Mouse (Mus musculus) intestine, embryonic 15.5 days (tissue): ENCODE results near the gene Ube4a. TPM values are rescaled to one million over a fixed set of nuclear protein-coding genes. Genes with fewer than 3 reads are reported as not detected.
A peak's percentile ranks its signal among the peaks of the same experiment; 100 is the strongest.

Experiments
- ATAC-seq: fragments of 200-750 bp; cut with Nextera tagmentation; 2 replicates; pipeline ENCODE4 v1.8.0; 2017; ENCODE audit warnings: moderate TSS enrichment, moderate library complexity
- H3K27ac ChIP-seq: fragments of 300-500 bp; sonication (generic); 2 replicates; pipeline ENCODE4 v1.5.1; 2015; ENCODE audit warnings: mild to moderate bottlenecking, inconsistent platforms
- H3K27me3 ChIP-seq: fragments of 300-500 bp; sonication (generic); replicated peaks from 2 replicates; pipeline ENCODE4 v1.6.1; 2015; ENCODE audit warnings: inconsistent platforms
- H3K36me3 ChIP-seq: fragments of 300-500 bp; sonication (generic); 2 replicates; pipeline ENCODE4 v1.6.1; 2015; ENCODE audit warnings: inconsistent platforms
- H3K4me1 ChIP-seq: fragments of 300-500 bp; sonication (generic); replicated peaks from 2 replicates; pipeline ENCODE4 v1.6.1; 2015; ENCODE audit warnings: inconsistent platforms
- H3K4me2 ChIP-seq: fragments of 300-500 bp; sonication (generic); replicated peaks from 2 replicates; pipeline ENCODE4 v1.6.1; 2015; ENCODE audit warnings: mild to moderate bottlenecking, inconsistent platforms
- H3K4me3 ChIP-seq: fragments of 300-500 bp; sonication (generic); replicated peaks from 2 replicates; pipeline ENCODE4 v1.5.1; 2015; ENCODE audit warnings: inconsistent platforms
- H3K9ac ChIP-seq: fragments of 300-500 bp; sonication (generic); 2 replicates; pipeline ENCODE4 v1.6.1; 2015; ENCODE audit warnings: inconsistent platforms
- H3K9me3 ChIP-seq: fragments of 300-500 bp; sonication (generic); 2 replicates; pipeline ENCODE4 v1.6.1; 2016; ENCODE audit warnings: inconsistent platforms
- WGBS: fragments of 180-500 bp; shearing (Covaris S2); methylation state at CpG from one replicate; pipeline ENCODE4 v1.1.7; 2015; 5-methylcytosine and 5-hydroxymethylcytosine counted together
- polyA plus RNA-seq: library from polyadenylated mRNA; unstranded; fragments of >200 nt; fragmentation: Nextera tagmentation; extraction: Ambion mirVana; gene quantifications from 2 replicates; pipeline ENCODE4 v1.2.1, GENCODE M21; 2015

The Ube4a gene
- polyA plus RNA-seq, 1 experiment from 2014 or later: 24.6 TPM

DNA sequence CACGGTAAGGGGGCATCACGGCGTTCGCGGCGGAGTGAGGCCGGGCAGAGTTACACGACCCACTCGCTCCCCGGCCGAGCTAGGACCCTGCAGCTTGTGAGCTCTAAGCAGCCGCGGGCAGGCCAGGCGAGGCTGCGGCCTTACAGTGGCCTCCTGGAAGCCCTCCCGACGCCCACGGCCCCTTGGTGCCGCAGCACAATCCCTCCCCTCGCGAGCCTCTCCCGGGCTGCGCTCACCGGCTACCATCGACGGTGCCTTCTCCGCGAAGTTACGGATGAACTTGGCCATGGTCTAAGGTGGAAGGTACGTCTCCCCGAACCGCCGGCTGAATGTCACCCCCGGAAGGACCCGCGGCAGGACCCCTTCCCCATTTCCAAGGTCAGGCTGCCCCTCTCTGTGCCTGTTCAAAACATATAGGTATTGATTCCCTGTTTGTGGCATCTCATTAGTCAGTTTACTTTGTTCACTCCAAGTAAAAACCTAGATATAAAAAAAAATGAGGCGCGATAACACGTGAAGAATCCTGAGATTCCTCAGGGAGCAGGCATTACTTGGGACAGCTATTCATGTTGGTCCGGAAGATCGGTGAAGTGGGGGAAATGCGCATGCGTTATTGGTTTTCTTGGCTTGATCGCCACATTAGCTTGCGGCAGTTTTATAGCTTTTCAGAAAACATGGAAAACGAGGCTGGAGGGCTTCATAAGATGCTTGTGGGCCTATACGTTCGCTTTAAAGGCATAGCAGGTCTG is 44.9 kb downstream of the Ube4a start, which contains the start of gene Atp5l:
Atp5l (minus strand) TSS at position 369 of the 749 bp plus-strand sequence.
- H3K4me1 ChIP-seq: 0 out of 2 replicates have a peak, but pooled peaks cover 7% of the 10 kb centered on the region
- H3K9me3 ChIP-seq: no peaks in the 10 kb centered on the region
- ATAC-seq: peak; percentile 91
- peak within 1 kb of the TSS; percentile 94 for H3K27ac ChIP-seq
- H3K36me3 ChIP-seq: no peaks in the 10 kb centered on the region
- no peaks in the 10 kb centered on the region for H3K27me3 ChIP-seq
- WGBS: under 1% methylated on average over 48 of the region's 48 CpGs
- H3K4me3 ChIP-seq: peak within 1 kb of the TSS; percentile 93
- peak within 1 kb of the TSS; percentile 72 for H3K4me2 ChIP-seq
- peak within 1 kb of the TSS; percentile 95 for H3K9ac ChIP-seq

DNA sequence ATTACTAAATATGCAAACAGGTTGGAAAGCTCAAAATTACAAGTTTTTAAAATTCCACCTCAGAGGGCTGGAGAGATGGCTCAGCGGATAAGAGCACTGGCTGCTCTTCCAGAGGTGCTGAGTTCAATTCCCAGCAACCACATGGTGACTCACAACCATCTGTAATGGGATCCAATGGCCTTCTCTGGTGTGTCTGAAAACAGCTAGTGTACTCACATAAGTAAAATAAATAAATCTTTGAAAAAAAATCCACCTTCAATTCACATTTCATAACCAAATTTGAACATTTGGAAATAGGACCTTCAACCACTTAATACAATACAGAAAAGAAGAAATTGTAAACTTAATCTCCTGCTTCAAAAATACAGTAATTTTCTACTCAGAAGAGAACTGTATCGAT is 45.8 kb downstream of the Ube4a start:
- Histone ChIP-seq H3K27ac (no peak overlapping the region), H3K4me2 (peak overlapping the region; percentile 72), H3K4me3 (peak overlapping the region; percentile 93), H3K27me3 (no peaks in the 10 kb centered on the region), H3K4me1 (0 out of 2 replicates have a peak, but pooled peaks cover 12% of the 10 kb centered on the region), H3K36me3 (no peaks in the 10 kb centered on the region), H3K9me3 (no peaks in the 10 kb centered on the region), H3K9ac (peak overlapping the region; percentile 95)
- no peak for ATAC-seq
- WGBS: 35% methylated on average over 2 of the region's 2 CpGs

DNA sequence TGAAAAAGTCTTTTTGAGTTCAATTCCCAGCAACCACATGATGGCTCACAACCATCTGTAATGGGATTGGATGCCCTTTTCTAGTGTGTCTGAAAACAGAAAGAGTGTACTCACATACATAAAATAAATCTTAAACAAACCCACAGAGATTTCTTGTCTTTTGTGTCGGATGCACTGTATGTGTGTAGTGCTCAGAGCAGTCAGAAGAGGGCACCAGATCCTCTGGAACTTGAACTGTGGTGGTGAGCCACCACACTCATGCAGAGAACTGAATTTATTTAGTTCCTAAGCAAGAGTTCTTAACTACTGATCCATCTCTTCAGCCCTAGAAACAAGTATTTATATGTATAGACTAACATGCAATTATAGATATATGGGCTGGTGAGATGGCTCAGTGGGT is 49.2 kb downstream of the Ube4a start:
- ATAC-seq: no peak
- Histone ChIP-seq H3K4me2 (no peak overlapping the region), H3K9me3 (no peaks in the 10 kb centered on the region)

DNA sequence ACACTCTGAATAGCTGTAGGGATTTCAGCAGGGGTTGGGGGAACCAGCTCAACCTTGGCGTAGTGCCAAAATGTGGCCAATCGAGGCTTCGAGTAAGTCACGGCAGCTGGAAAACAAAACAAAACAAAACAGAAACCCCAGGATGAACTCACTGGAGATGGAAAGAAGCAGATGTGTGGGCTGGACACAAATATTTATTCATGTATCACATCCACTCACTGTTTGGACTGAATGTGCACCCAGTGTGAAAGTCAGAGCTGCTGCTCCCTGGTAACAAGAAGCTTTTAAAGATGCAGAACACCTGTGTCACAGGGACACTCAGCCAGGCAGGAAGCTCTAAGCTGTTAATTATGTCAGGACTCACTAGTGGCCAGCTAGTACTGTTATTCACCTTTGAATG is 50.7 kb downstream of the Ube4a start:
- no peaks in the 10 kb centered on the region for H3K9me3 ChIP-seq
- no peak overlapping the region for H3K9ac ChIP-seq
- no peak overlapping the region for H3K27ac ChIP-seq
- no peak for ATAC-seq
- WGBS: 36% methylated on average over 4 of the region's 4 CpGs
- no peaks in the 10 kb centered on the region for H3K27me3 ChIP-seq
- no peak overlapping the region for H3K4me3 ChIP-seq
- H3K4me1 ChIP-seq: 0 out of 2 replicates have a peak, but pooled peaks cover 12% of the 10 kb centered on the region
- H3K36me3 ChIP-seq: peaks cover 8% of the 10 kb centered on the region; the same call in 1 of the 2 replicates
- no peak overlapping the region for H3K4me2 ChIP-seq

More for the DNA sequence above, 49.2 kb downstream of the Ube4a start:
- Histone ChIP-seq H3K4me1 (0 out of 2 replicates have a peak, but pooled peaks cover 12% of the 10 kb centered on the region), H3K27me3 (no peaks in the 10 kb centered on the region), H3K27ac (no peak overlapping the region), H3K4me3 (no peak overlapping the region), H3K9ac (no peak overlapping the region), H3K36me3 (0 out of 2 replicates have a peak, but pooled peaks cover 6% of the 10 kb centered on the region)
- 40% methylated on average over 1 of the region's 1 CpGs for WGBS

DNA sequence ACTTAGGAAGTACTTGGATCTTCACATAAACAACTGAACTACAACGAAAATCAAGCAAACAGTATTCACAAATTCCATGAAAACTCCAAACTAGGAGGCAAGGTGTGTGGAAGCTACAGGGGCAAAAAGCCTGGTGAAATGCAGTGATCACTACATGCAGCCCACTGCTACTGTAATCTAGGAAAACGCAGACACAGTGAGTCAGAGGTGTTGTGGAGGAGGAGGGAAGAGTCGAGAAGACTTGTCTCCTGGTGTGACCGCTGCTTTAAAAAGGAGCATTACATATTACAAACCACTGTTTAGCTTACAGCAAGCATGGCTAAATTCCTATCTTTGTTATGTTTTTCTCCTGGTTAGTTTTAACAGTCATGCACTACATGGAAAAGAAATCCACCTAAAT is 54.0 kb downstream of the Ube4a start:
- no peak overlapping the region for H3K4me2 ChIP-seq
- no peak overlapping the region for H3K4me3 ChIP-seq
- H3K27me3 ChIP-seq: no peaks in the 10 kb centered on the region
- H3K9ac ChIP-seq: no peak overlapping the region
- no peak for ATAC-seq
- H3K4me1 ChIP-seq: 0 out of 2 replicates have a peak, but pooled peaks cover 5% of the 10 kb centered on the region
- H3K27ac ChIP-seq: no peak overlapping the region
- no peaks in the 10 kb centered on the region for H3K9me3 ChIP-seq
- H3K36me3 ChIP-seq: peaks cover 8% of the 10 kb centered on the region; the same call in 1 of the 2 replicates
- 88% methylated on average over 4 of the region's 4 CpGs for WGBS

DNA sequence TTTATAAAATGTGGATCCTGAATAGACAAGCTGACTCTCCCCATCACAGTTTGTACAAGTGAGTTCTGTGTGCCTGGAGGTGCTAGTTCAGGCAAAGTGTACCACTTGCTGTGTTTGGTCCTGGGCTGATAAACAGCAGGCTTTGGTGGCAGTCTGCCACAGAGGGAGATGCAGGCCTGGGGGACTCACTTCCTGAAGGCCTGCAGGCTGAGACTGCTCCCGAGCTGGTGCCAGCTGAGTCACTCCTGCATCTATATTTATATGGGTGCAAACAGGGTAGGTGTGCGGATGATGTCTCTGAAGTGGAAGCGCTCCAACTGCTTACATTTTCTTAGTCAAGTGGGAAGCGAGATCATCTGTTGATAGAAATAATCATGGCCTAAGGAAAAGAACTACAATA is 59.8 kb downstream of the Ube4a start:
- Histone ChIP-seq H3K36me3 (no peaks in the 10 kb centered on the region), H3K27me3 (no peaks in the 10 kb centered on the region), H3K4me1 (no peaks in the 10 kb centered on the region), H3K27ac (no peak overlapping the region), H3K4me2 (no peak overlapping the region), H3K9ac (no peak overlapping the region), H3K4me3 (no peak overlapping the region), H3K9me3 (no peaks in the 10 kb centered on the region)
- ATAC-seq: no peak
- 66% methylated on average over 4 of the region's 4 CpGs for WGBS

DNA sequence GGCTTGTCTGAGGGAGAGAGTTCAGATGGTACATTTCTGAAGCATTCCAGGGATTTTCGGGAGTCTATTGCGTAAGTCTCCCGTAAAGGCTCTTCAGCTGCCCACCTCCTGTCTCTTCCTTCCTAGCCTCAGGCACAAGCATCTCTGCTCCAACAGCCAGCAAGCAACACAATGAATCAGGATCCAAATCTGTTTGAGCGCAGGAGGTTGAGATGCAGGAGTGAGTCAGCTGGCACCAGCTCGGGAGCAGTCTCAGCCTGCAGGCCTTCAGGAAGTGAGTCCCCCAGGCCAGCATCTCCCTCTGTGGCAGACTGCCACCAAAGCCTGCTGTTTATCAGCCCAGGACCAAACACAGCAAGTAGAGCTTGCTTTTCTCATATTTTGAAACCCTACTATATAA is 60.4 kb downstream of the Ube4a start:
- no peak overlapping the region for H3K27ac ChIP-seq
- H3K4me3 ChIP-seq: no peak overlapping the region
- WGBS: 56% methylated on average over 5 of the region's 5 CpGs
- no peak for ATAC-seq
- no peak overlapping the region for H3K9ac ChIP-seq
- H3K27me3 ChIP-seq: no peaks in the 10 kb centered on the region
- no peaks in the 10 kb centered on the region for H3K36me3 ChIP-seq
- H3K9me3 ChIP-seq: no peaks in the 10 kb centered on the region
- no peak overlapping the region for H3K4me2 ChIP-seq
- no peaks in the 10 kb centered on the region for H3K4me1 ChIP-seq

DNA sequence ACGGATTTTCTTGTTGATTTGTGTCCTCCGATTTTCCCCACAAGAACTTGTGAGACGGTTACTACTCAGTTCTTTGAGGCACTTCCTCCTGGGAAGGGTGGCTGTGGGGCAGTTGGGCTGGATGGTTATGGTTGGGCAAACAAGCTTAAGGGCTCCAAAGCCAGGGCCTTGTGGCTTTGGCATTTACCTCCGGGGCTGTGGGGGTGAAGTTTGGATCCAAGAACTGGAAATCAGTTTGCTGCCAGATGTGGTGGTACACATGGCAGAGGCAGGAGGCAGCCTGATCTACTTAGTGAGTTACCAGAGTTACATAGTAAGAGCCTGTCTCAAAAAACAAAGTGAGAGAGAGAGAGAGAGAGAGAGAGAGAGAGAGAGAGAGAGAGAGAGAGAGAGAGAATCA is 61.5 kb downstream of the Ube4a start:
- Histone ChIP-seq H3K27ac (no peak overlapping the region), H3K4me1 (no peaks in the 10 kb centered on the region), H3K27me3 (no peaks in the 10 kb centered on the region), H3K4me3 (no peak overlapping the region), H3K9me3 (no peaks in the 10 kb centered on the region), H3K9ac (no peak overlapping the region), H3K36me3 (no peaks in the 10 kb centered on the region), H3K4me2 (no peak overlapping the region)
- WGBS: 80% methylated on average over 4 of the region's 4 CpGs
- no peak for ATAC-seq

DNA sequence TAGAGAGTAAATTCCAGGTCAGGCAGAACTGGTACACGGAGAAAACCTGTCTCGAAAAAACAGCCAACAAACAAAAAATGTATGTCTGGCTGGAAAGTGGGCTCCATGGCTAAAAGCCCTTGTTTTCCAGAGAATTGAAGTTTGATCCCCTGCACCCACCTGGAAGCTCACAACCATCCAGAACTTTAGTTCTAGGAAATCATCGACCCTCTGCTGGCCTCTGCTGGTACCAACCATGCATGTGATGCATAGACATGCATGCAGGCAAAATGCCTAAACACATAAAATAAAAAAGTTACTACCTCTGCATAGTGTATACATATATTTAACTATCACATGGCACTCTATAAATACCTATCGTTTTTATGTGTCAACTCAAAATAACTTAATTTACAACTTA is 65.0 kb downstream of the Ube4a start:
- WGBS: 62% methylated on average over 4 of the region's 4 CpGs
- H3K27me3 ChIP-seq: no peaks in the 10 kb centered on the region
- H3K4me3 ChIP-seq: no peak overlapping the region
- no peaks in the 10 kb centered on the region for H3K4me1 ChIP-seq
- H3K4me2 ChIP-seq: no peak overlapping the region
- H3K27ac ChIP-seq: no peak overlapping the region
- ATAC-seq: no peak
- H3K9me3 ChIP-seq: no peaks in the 10 kb centered on the region
- H3K36me3 ChIP-seq: no peaks in the 10 kb centered on the region
- no peak overlapping the region for H3K9ac ChIP-seq

DNA sequence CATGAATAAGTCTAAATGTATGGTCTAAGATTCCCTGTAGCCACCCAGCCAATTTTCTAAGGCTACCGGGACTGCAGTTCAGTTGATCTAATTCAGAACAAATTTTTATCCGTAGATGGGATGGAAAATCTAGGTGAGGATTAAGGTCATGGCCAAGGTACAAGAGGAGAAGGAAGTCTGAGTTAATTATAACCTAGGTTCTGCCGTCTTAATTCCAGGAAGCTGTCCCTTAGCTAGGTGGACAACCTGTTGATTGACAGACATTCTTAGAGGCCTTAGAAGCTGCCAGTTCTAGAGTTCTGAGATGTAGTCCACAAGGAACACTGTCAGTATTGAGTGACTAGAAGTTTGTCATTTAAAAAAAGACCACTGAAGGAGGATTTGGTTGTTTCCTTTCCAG is 65.7 kb downstream of the Ube4a start:
- no peaks in the 10 kb centered on the region for H3K36me3 ChIP-seq
- ATAC-seq: no peak
- no peaks in the 10 kb centered on the region for H3K9me3 ChIP-seq
- H3K27me3 ChIP-seq: no peaks in the 10 kb centered on the region
- 62% methylated on average over 3 of the region's 3 CpGs for WGBS
- no peak overlapping the region for H3K27ac ChIP-seq
- H3K4me1 ChIP-seq: no peaks in the 10 kb centered on the region
- H3K4me2 ChIP-seq: no peak overlapping the region
- H3K4me3 ChIP-seq: no peak overlapping the region
- H3K9ac ChIP-seq: no peak overlapping the region

DNA sequence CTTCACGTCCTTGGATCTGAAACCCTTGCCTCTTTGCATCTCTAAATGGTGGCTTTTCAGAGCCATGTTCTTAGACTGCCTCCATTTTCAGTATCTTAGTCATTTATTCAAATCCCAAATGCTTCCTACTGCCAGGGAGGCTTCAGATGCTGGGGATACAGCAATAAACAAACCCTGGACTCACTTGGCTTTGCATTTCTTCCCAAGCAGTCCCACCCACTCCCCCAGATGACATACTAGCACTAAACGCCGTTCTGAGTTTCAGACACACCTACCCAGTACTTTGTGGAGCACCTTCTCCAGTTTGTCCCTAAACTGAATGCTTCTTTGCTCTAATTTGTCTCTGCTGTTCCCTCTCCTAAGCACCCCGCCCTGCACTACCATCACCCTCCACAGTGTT is 68.4 kb downstream of the Ube4a start:
- Histone ChIP-seq H3K27me3 (no peaks in the 10 kb centered on the region), H3K4me3 (no peak overlapping the region), H3K4me2 (no peak overlapping the region), H3K4me1 (no peaks in the 10 kb centered on the region), H3K9ac (no peak overlapping the region), H3K36me3 (no peaks in the 10 kb centered on the region), H3K9me3 (no peaks in the 10 kb centered on the region), H3K27ac (no peak overlapping the region)
- ATAC-seq: no peak
- 59% methylated on average over 4 of the region's 4 CpGs for WGBS

DNA sequence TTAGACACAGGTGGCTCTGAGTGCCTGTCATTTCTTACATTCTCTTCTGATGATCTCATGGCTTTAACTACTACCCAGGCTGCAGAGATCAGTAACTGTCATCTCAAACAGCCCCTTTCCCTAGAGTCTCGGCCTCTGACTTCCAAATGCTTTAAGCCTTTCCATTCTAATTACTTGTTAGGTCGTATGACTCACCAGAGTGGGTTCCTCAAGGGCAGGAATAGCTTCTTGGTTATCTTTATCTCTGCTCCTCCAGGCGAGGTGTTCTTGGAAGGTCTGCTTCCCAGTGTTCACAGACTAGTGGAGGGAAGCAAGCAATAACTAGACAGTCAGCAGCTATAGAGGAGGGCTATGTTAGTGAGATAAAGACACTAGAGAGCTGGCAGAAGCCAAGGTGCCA is 72.7 kb downstream of the Ube4a start:
- Histone ChIP-seq H3K4me3 (no peak overlapping the region), H3K9me3 (no peaks in the 10 kb centered on the region)
- 42% methylated on average over 3 of the region's 3 CpGs for WGBS

DNA sequence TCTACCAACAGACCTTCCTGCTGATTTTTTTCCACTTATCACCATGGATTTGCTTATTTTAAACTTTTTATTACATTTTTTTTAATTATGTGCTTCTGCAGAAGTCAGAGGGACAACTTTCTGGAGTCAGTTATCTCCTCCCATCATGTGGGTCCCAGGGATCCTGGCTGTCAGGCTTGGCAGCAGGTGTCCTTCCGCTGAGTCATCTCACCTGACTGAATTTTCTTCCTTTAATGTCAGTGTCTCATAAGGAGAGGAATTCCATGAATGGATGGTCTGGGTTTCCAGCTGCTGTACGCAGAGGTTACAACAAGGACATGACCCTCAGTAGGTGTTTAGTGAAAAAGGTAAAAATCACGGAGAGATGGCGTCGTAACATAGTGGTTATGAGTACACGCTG is 74.2 kb downstream of the Ube4a start:
- H3K9ac ChIP-seq: no peak overlapping the region
- no peak overlapping the region for H3K4me2 ChIP-seq
- H3K9me3 ChIP-seq: no peaks in the 10 kb centered on the region
- ATAC-seq: no peak
- H3K36me3 ChIP-seq: no peaks in the 10 kb centered on the region
- no peaks in the 10 kb centered on the region for H3K4me1 ChIP-seq
- WGBS: 87% methylated on average over 6 of the region's 6 CpGs
- no peak overlapping the region for H3K27ac ChIP-seq
- H3K4me3 ChIP-seq: no peak overlapping the region
- no peaks in the 10 kb centered on the region for H3K27me3 ChIP-seq

More for the DNA sequence above, 72.7 kb downstream of the Ube4a start:
- Histone ChIP-seq H3K4me1 (no peaks in the 10 kb centered on the region), H3K36me3 (no peaks in the 10 kb centered on the region), H3K27me3 (no peaks in the 10 kb centered on the region), H3K27ac (no peak overlapping the region), H3K4me2 (no peak overlapping the region), H3K9ac (no peak overlapping the region)
- ATAC-seq: no peak
